Mouse (Mus musculus): ENCODE measurements around the gene Tubb4b. TPM values are rescaled to one million over a fixed set of nuclear protein-coding genes. Genes with fewer than 3 reads are reported as not detected.

The Tubb4b gene
- polyA plus RNA-seq, 1 experiment, result 605 TPM

DNA sequence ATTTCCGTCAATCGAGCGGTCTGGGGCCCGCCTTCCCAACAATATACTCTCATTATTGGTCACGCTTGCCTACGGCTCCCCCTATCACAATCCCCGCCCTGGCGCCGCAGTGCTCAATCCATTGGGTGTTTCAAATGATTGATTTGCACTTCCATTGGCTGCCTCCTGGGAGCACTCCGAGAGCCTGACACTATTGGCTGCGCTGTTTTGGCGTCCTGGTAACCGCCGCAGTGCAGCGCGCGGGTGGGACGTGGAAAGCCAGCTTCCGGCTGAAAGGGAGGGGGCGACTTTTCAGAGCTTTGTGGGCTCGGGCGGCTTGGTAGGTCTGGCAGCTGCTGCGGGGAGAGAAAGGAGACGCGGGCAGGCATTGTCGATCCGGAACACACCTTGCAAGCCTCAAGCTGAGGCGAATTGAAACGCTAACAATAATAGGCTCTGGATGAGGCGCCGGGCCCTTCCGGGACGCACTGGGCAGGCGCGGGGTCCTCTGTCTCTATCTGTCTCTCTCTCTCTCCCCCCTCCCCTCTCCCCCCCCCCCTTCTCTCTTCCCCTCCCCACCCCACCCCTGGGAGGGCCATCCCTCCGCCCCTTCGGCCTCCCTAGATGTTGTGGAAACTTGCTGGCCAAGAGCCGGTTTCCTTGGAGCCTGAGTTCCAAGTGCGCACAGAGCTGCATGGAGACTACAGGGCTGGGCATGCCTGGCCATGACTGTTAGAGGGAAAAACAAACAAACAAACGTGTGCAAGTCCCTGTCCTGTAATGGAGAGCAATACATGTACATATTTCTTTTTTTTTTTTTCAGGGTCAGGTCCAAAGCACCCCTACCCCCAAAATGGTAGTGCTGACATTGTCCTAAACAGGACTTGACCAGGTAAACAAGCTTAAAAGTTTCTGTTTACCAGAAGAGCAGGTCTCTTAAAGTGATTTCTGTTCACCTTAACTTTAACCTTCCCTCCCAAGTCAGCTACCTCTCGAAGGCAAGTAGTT, 557 bp upstream of the Tubb4b start:
- TF ChIP-seq CTCF (IDR thresholded peaks at IDR 0.05; ENCODE audit: low read depth, low read length) (no peak), POLR2A (IDR thresholded peaks at IDR 0.05; ENCODE audit: insufficient read depth, low read length) (peak; percentile 45), EP300 (IDR thresholded peaks at IDR 0.05; ENCODE audit: insufficient read depth, low read depth, low read length) (0 out of 2 replicates have a peak, but pooled peaks have one; percentile 15)
- Histone ChIP-seq H3K4me3 (ENCODE audit: low read depth, low read length) (peak overlapping the region; percentile 91), H3K9me3 (replicated peaks; ENCODE audit: control insufficient read depth, insufficient read depth, low read length, poor library complexity, severe bottlenecking) (no peaks in the 10 kb centered on the region), H3K27ac (ENCODE audit: insufficient read depth, low read length) (peak overlapping the region; percentile 98), H3K9ac (ENCODE audit: low read depth, poor library complexity, severe bottlenecking) (peak overlapping the region; percentile 76), H3K27me3 (ENCODE audit: control insufficient read depth, insufficient read depth, low read length, poor library complexity, severe bottlenecking) (no peaks in the 10 kb centered on the region), H3K36me3 (ENCODE audit: control insufficient read depth, insufficient read depth, low read length, poor library complexity, severe bottlenecking) (peaks cover 14% of the 10 kb centered on the region), H3K4me1 (ENCODE audit: control insufficient read depth, insufficient read depth, low read length) (no peaks in the 10 kb centered on the region)

- Histone ChIP-seq H3K36me3 (ENCODE audit: control insufficient read depth, insufficient read depth, low read length, poor library complexity, severe bottlenecking) (peaks cover 14% of the 10 kb centered on the region), H3K4me1 (ENCODE audit: control insufficient read depth, insufficient read depth, low read length) (no peaks in the 10 kb centered on the region), H3K9ac (ENCODE audit: low read depth, poor library complexity, severe bottlenecking) (peak overlapping the region; percentile 85), H3K9me3 (replicated peaks; ENCODE audit: control insufficient read depth, insufficient read depth, low read length, poor library complexity, severe bottlenecking) (no peaks in the 10 kb centered on the region), H3K27me3 (ENCODE audit: control insufficient read depth, insufficient read depth, low read length, poor library complexity, severe bottlenecking) (no peaks in the 10 kb centered on the region), H3K4me3 (ENCODE audit: low read depth, low read length) (peak overlapping the region; percentile 92), H3K27ac (ENCODE audit: insufficient read depth, low read length) (peak overlapping the region; percentile 80)
- 0 out of 2 replicates have a peak, but pooled peaks have one; percentile 45 for TF ChIP-seq EP300 (IDR thresholded peaks at IDR 0.05; ENCODE audit: insufficient read depth, low read depth, low read length)
- no peak for TF ChIP-seq POLR2A (IDR thresholded peaks at IDR 0.05; ENCODE audit: insufficient read depth, low read length)
These were observed 616 bp downstream of the Tubb4b start for GRCm38 (mm10) chr2:25223681-25224491.

DNA sequence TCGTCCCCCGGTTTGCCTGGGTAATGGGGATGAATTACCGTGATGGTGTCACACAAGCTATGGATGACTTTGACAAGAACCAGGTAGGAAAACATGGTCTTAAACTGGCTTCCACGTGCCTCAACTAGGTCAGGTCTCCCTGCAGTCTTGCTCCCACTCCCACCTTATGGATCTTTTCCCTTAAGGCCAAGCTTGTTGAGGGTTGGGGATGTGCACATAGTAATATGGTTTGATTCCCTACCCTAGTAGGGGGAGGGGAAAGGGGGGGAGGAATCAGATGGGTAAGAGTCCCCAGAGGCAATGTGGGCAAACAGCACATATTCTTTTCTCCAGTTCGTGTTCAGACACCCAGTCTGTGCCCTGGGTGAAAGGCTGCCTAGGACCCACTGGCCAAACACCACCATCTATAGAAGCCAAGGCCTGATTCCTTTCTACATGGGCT, 3.1 kb downstream of the Tubb4b start:
- peaks cover 14% of the 10 kb centered on the region for H3K36me3 ChIP-seq (ENCODE audit: control insufficient read depth, insufficient read depth, low read length, poor library complexity, severe bottlenecking)
- H3K4me3 ChIP-seq (ENCODE audit: low read depth, low read length), result no peak overlapping the region
- H3K4me1 ChIP-seq (ENCODE audit: control insufficient read depth, insufficient read depth, low read length), result no peaks in the 10 kb centered on the region
- H3K9ac ChIP-seq (ENCODE audit: low read depth, poor library complexity, severe bottlenecking), result no peak overlapping the region
- no peak overlapping the region; the same call in 1 of the 2 replicates for H3K27ac ChIP-seq (ENCODE audit: insufficient read depth, low read length)
- H3K27me3 ChIP-seq (ENCODE audit: control insufficient read depth, insufficient read depth, low read length, poor library complexity, severe bottlenecking), result no peaks in the 10 kb centered on the region
- H3K9me3 ChIP-seq (replicated peaks; ENCODE audit: control insufficient read depth, insufficient read depth, low read length, poor library complexity, severe bottlenecking), result no peaks in the 10 kb centered on the region
- no peak for TF ChIP-seq EP300 (IDR thresholded peaks at IDR 0.05; ENCODE audit: insufficient read depth, low read depth, low read length)
- TF ChIP-seq CTCF (IDR thresholded peaks at IDR 0.05; ENCODE audit: low read depth, low read length), result no peak
- no peak for TF ChIP-seq POLR2A (IDR thresholded peaks at IDR 0.05; ENCODE audit: insufficient read depth, low read length)

DNA sequence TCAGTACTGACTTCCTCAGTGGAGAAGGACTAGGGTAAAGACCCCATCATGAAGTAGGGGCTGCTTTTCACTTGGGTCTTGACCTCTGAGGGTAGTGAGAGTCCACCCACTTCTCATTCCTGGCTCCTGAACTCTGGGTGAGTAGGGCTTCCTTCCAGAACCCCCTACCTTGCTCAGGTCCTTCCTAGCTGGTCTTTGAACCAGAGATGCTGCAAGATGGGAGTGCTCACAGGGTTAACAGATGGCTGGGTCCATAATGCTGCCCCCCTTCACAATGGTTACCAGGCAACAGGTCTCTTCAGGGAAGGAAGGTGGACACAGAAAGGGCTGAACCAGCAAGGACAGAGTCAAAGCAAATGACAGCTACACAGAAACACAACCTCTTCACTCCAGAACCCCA, 6.1 kb downstream of the Tubb4b start, which contains the start of gene Fam166a:
TSS of gene Fam166a (plus strand) at position 301 of the 400 bp plus-strand sequence.
- Histone ChIP-seq H3K9ac (ENCODE audit: low read depth, poor library complexity, severe bottlenecking) (no peak within 1 kb of the TSS), H3K4me1 (ENCODE audit: control insufficient read depth, insufficient read depth, low read length) (no peaks in the 10 kb centered on the region), H3K36me3 (ENCODE audit: control insufficient read depth, insufficient read depth, low read length, poor library complexity, severe bottlenecking) (peaks cover 10% of the 10 kb centered on the region), H3K9me3 (replicated peaks; ENCODE audit: control insufficient read depth, insufficient read depth, low read length, poor library complexity, severe bottlenecking) (no peaks in the 10 kb centered on the region), H3K4me3 (ENCODE audit: low read depth, low read length) (no peak within 1 kb of the TSS), H3K27me3 (ENCODE audit: control insufficient read depth, insufficient read depth, low read length, poor library complexity, severe bottlenecking) (no peaks in the 10 kb centered on the region), H3K27ac (ENCODE audit: insufficient read depth, low read length) (no peak within 1 kb of the TSS)
- TF ChIP-seq POLR2A (IDR thresholded peaks at IDR 0.05; ENCODE audit: insufficient read depth, low read length) (no peak), EP300 (IDR thresholded peaks at IDR 0.05; ENCODE audit: insufficient read depth, low read depth, low read length) (no peak), CTCF (IDR thresholded peaks at IDR 0.05; ENCODE audit: low read depth, low read length) (no peak)

- Histone ChIP-seq H3K27ac (ENCODE audit: insufficient read depth, low read length) (no peak overlapping the region), H3K9ac (ENCODE audit: low read depth, poor library complexity, severe bottlenecking) (no peak overlapping the region), H3K4me1 (ENCODE audit: control insufficient read depth, insufficient read depth, low read length) (no peaks in the 10 kb centered on the region), H3K9me3 (replicated peaks; ENCODE audit: control insufficient read depth, insufficient read depth, low read length, poor library complexity, severe bottlenecking) (no peaks in the 10 kb centered on the region), H3K36me3 (ENCODE audit: control insufficient read depth, insufficient read depth, low read length, poor library complexity, severe bottlenecking) (peaks cover 6% of the 10 kb centered on the region; the same call in 1 of the 2 replicates), H3K4me3 (ENCODE audit: low read depth, low read length) (no peak overlapping the region), H3K27me3 (ENCODE audit: control insufficient read depth, insufficient read depth, low read length, poor library complexity, severe bottlenecking) (no peaks in the 10 kb centered on the region)
- TF ChIP-seq CTCF (IDR thresholded peaks at IDR 0.05; ENCODE audit: low read depth, low read length) (no peak), EP300 (IDR thresholded peaks at IDR 0.05; ENCODE audit: insufficient read depth, low read depth, low read length) (no peak), POLR2A (IDR thresholded peaks at IDR 0.05; ENCODE audit: insufficient read depth, low read length) (no peak)
These were observed 6.8 kb downstream of the Tubb4b start for GRCm38 (mm10) chr2:25217666-25218065.

Data from ES-Bruce4 (cell line).